Mouse (Mus musculus) layer of hippocampus, adult 9-10 months (tissue): ENCODE results near the gene Ttc39a.

Source experiments
- DNase-seq: peaks from one replicate; pipeline ENCODE4 v3.0.0; 2022; ENCODE audit warnings: low spot score

Ttc39a gene

DNA sequence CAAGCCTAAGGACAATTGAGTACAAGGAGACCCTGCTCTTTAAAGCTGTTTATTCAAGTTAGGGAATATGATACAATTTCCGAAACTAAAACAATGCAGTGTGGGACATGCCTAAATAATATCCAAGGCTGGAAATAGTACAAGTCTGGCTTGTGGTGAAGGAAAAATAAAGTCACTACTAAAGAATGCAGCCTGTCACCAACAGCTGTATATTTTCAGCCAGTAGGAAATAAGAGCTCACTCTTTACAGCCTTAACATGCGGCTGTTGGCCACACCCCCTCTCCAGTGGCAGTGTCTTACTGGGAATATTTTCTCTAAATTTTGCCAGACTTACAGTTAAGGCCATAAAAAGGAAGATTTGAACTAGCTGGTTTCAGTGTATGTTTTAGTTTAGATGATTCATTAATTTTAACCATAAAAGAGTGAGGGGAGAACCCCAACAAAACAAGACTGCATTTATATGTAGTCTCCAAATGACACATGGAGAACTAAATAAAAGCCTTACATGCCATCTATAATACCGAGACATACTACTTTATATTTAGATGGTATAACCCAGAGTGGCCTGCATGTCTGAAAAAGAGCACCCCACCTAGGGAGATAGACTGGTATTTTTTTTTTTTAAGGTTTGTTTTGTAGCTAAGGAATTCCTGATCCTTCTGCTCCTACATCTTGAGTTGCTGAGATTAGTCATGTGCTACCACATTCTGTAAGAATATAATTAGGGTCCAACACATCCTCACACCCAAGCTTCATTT is 54.2 kb downstream of the Ttc39a start:
- no peak for DNase-seq

- DNase-seq: no peak
Measured at GRCm38 (mm10) chr4:109463892-109464291, 57.5 kb downstream of the Ttc39a start.

DNA sequence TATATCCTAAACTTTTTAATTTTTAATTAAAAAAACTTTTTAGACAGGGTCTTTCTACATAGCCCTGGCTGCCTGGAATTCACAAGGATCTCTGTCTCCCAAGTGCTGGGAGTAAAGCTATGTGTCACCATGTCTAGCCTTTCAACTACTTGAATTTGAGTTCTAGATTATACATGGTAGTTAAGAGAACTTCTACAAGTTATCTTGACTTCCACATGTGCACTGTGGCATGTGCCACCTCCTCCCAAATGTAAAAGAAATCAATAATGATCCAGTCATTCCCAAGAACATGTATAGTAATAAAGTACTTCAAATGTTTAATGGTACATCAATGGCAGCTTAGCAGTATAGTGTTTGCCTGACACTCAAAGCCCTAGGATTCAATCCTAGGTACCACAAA is 61.3 kb downstream of the Ttc39a start:
- DNase-seq: no peak

DNA sequence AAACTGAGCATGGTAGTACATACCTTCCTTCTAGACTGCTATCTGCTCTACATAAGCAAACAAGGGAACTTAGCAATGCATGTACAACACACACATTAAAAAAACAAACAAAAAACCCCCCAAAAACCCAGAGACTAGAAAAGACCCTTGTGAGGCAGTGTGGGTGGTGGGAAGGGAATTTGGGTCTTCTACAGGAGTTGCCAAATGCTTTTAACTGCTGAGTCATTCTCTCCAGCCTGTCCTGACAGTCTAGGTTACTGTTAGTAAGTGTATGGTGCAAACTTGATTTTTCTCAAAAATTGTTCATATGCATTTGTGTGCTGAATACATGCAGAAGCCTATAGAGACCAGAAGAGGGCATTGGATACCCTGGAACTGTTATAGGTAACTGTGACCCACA is 65.2 kb downstream of the Ttc39a start:
- no peak for DNase-seq

GRCm38 (mm10) chr4:109472566-109472965 is 66.1 kb downstream of the Ttc39a start:
- no peak for DNase-seq

DNA sequence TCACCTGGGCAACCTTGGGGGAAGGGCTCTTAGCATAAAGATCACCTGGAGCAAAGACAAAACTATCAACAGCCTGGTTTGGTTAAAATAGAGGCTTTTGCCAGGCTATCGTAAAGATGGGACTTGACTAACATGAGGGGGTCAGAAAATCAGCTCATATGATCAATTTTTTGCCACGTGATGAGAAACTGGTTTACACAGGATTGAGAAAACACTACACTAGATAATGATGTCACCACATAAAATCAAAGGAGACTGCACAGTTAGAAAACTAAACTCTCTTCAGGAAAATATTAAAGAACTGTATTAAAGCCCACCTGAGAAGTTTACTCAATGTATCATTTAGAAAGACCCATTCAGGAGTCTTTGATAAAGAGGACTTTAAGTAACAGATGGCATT is 68.7 kb downstream of the Ttc39a start:
- no peak for DNase-seq

DNA sequence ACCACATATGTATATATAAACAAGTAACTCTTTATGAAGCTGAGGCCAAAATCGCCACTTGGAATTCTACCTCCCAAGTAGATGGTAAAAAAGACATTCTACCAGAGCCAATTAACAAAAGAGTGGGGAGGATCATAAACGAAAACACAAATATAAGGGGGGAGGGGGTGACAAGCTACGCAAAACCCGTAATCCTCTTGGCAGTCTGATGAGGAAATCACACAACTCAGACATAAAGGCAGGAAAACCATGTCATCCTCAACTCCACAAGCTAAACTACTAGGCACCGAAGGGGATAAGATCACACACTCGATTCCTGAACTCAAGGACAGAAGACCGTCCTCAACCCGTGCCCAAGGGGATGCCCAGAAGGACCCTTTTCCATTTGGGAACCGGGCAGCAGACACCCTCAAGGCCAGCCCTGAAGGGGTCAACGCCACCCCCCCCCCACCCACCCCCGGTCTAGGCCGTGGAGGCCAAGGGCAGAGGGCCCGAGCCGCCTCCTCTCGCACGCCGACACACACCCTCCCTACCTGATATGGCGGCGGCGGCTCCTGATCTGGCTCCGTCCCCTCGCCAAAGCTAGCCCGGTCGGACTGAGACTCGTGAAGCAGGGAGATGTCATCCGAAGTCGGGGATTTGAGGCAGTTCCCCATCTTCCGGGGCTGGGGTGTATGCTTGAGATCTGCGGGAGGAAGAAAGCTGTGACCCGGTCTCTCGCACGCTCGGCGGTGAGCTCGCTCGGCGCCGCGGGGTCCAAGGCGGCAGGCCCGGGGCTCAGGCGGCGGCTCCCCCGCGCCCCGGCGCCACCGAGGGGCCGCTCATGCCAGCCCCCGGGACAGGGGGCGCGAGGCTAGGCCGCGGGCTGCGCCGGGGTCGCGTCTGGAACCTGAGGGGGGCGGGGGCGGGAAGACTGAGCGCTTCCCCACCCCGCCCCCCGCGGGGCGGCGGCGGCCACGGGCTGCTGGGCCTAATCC is 69.4 kb downstream of the Ttc39a start:
- no peak for DNase-seq

DNA sequence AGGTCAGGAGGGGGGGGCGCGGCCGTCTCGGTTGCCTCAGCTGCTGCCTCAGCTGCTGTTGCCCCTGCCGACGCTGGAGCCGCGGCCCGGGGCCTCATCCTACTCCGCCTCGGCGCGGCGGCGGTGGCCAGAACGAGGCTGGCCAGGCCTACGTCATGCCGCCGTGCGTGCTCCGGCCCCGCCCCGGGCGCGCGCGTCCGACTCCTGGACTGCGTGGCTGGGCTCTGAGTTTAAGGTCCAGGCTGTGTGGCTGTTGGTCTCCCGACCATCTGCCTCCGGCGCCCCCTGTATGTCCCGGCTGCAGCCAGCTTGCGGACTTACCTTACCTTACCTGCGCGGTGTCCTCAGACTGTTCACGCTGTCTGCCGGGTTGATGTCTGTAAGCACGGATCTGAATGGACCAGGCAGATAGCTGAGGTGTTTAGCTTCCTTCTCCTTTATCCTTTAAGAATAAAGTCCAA is 70.2 kb downstream of the Ttc39a start:
- peak; percentile 69 for DNase-seq

GRCm38 (mm10) chr4:109477454-109477853 is 71.0 kb downstream of the Ttc39a start:
- DNase-seq: no peak

- no peak for DNase-seq
Measured at GRCm38 (mm10) chr4:109481424-109481823, 75.0 kb downstream of the Ttc39a start.

DNA sequence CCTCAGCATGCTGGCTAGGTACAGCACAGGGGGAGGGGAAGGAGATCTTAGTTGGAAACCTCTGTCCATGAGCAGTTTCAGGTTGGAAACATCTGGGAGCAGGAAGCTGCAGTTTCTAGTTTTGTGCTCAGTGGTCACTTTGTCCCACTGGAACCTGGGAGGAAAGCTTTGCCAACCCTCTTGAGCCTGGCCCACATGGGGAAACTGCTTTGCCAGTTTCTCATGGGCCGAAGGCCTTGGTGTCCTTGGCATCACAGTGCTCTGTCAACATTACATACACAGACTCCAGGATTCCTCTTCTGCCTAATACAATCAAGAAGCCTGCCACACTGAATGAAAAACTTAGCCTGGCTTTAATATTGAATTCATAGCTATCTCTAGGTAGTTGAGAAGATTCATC is 76.3 kb downstream of the Ttc39a start:
- DNase-seq: no peak

DNA sequence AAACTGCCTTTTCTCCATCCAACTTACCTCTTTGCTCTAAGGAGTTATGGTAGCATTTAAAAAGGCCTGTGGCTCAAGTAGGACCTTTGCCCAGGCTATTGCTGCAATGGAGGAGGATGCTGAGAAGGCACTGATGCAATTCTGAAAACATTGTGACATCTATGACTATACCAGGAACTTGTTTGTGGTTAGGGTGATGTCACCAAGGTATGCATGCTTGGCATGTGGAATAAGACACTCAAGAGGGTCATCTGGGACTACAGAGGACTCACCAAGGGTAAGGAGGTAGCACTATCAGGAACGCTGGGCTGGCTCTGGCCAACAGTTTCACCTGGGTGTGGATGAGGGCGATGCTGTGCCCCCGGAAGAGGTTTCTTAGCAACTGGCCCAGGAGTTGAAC is 78.2 kb downstream of the Ttc39a start, which contains the start of gene Rnf11:
Rnf11 (minus strand) TSS at position 108 of the 400 bp plus-strand sequence.
- no peak for DNase-seq

GRCm38 (mm10) chr4:109488812-109489211 is 82.4 kb downstream of the Ttc39a start:
- no peak for DNase-seq

DNA sequence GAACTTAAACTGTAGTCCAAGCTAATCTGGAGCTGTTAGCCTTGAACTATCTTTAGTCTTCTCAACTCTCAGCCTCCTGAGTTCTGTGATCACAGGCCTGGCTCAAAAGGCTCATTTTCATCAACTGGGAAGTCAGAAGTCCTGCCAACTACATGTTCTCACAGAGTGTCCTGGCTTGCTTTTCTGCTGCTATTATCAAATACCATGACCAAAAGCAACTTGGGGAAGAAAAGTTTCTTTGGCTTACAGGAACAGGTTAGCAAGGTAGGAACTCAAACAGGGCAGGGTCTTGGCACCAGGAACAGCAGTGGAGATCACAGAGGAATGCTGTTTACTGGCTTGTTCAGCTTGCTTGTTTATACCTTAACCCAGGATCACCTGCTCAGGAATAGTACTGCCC is 87.2 kb downstream of the Ttc39a start:
- no peak for DNase-seq
